Mouse (Mus musculus): Measurements from ENCODE around the gene Plxnb1.

GRCm38 (mm10) chr9:109050674-109050997 is 44.6 kb upstream of the Plxnb1 start:
- TF ChIP-seq CTCF (conservative IDR thresholded peaks at IDR 0.05; ENCODE audit: low read length): no peak
- TF ChIP-seq POU5F1 (IDR thresholded peaks at IDR 0.05; ENCODE audit: borderline replicate concordance, low read length): no peak
